Mouse (Mus musculus): ENCODE results near the gene Col4a3. TPM values are rescaled to one million over a fixed set of nuclear protein-coding genes. Genes with fewer than 3 reads are reported as not detected.

Col4a3 gene
- total RNA-seq, 2 experiments from 2014 or later: 0.34 to 0.59 TPM

- DNase-seq (ENCODE audit: extremely low spot score in 1 of 2, low spot score in 1 of 2): no peak
These were observed 18.6 kb downstream of the Col4a3 start for GRCm38 (mm10) chr1:82605347-82605746.

- DNase-seq (ENCODE audit: extremely low spot score in 1 of 2, low spot score in 1 of 2): no peak
These were observed 19.1 kb downstream of the Col4a3 start for GRCm38 (mm10) chr1:82605856-82606255.

DNA sequence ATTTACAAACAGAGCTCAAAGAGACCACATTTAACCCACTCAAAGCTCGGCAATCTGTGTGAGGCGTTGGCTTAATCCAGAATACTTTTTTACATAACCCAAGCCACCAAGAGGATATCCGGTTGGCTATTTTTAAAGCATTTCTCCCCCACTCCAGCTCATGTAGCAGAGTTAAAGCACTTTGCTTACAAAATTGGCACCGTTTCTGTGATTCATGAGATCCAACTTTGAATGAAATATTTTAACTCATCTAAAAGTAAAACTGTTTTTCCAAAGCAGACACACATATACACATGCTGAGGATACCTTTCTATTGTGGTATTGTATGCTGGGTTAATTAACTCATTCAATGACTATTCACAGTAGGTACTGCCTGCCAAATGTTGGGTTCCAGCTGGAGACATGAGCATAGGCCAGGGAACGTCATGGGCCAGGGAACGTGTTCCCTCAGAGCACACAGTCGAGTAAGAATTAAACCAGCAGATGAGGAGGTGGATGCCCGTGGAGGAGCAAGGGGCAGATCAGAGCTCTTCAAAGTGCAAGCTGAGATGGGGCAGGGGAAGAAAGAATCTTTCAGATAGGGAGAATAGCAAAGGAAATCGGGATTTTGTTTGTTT, 22.0 kb downstream of the Col4a3 start:
- DNase-seq (ENCODE audit: extremely low spot score in 1 of 2, low spot score in 1 of 2): no peak

GRCm38 (mm10) chr1:82612061-82612660, 25.4 kb downstream of the Col4a3 start:
- DNase-seq (ENCODE audit: extremely low spot score in 1 of 2, low spot score in 1 of 2): no peak

GRCm38 (mm10) chr1:82618001-82618400, 31.3 kb downstream of the Col4a3 start:
- no peak for DNase-seq (ENCODE audit: extremely low spot score in 1 of 2, low spot score in 1 of 2)

GRCm38 (mm10) chr1:82618592-82618991, 31.9 kb downstream of the Col4a3 start:
- no peak for DNase-seq (ENCODE audit: extremely low spot score in 1 of 2, low spot score in 1 of 2)

DNA sequence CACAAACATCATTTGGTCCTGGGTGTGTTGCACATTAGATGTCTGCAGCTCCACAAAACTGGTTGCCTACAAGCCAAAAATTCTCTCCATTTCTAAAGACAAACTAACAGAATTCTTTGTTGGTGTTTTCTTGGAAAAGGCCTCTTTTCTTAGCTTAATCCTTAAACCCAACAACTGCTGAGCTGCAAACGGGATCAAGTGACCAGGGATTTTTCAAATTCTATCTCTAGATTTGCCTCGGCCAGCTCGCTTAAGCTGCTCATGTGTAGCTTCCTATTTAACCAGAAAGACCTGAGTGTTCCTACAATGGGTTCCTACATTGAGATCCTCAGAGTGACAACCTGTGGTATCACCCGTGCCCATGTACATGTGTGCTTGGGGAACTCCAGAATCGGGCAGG, 33.3 kb downstream of the Col4a3 start:
- DNase-seq (ENCODE audit: extremely low spot score in 1 of 2, low spot score in 1 of 2): no peak

DNA sequence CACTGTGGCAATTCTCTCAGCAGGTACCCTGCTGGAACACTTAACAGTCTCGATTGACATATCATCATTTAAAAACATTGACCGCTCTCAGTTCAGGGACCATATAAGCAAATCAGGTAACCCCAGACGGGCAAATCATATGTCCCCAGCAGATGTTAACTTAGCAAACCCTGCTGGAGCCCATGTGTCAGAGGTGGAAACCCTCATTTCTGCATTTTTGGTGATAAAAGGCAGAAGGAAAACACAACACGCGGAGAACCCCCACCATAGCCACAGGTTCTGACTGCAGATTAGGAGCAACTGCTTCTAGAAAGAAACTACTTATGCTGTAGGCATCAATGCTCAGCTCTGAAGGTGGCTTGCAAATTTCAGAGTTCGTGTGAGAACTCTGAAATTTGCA, 38.2 kb downstream of the Col4a3 start:
- DNase-seq (ENCODE audit: extremely low spot score in 1 of 2, low spot score in 1 of 2): no peak

- no peak for DNase-seq (ENCODE audit: extremely low spot score in 1 of 2, low spot score in 1 of 2)
These were observed 38.8 kb downstream of the Col4a3 start for GRCm38 (mm10) chr1:82625474-82625873.

- no peak for DNase-seq (ENCODE audit: extremely low spot score in 1 of 2, low spot score in 1 of 2)
These were observed 40.9 kb downstream of the Col4a3 start for GRCm38 (mm10) chr1:82627652-82628051.

DNA sequence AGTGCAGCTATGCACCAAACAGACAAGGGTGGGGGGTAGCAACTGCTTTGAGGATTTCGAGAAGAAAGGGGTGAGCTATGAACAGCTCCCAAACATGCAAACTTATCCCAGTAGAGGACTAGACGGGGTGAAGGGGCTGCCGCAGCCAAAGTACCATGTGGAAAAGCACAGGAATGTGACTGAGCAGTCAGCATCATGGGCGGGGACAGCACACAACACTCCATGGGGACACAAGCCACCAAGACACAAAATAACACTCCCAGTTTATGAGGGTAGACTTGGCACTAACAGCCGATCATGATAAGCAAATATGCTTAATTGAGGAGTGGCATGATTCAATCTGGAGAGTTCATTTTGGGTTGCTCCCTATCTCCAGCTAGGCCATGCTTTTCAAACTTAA, 42.8 kb downstream of the Col4a3 start:
- DNase-seq (ENCODE audit: extremely low spot score in 1 of 2, low spot score in 1 of 2): no peak

GRCm38 (mm10) chr1:82631169-82631792, 44.6 kb downstream of the Col4a3 start:
- DNase-seq (ENCODE audit: extremely low spot score in 1 of 2, low spot score in 1 of 2): no peak

DNA sequence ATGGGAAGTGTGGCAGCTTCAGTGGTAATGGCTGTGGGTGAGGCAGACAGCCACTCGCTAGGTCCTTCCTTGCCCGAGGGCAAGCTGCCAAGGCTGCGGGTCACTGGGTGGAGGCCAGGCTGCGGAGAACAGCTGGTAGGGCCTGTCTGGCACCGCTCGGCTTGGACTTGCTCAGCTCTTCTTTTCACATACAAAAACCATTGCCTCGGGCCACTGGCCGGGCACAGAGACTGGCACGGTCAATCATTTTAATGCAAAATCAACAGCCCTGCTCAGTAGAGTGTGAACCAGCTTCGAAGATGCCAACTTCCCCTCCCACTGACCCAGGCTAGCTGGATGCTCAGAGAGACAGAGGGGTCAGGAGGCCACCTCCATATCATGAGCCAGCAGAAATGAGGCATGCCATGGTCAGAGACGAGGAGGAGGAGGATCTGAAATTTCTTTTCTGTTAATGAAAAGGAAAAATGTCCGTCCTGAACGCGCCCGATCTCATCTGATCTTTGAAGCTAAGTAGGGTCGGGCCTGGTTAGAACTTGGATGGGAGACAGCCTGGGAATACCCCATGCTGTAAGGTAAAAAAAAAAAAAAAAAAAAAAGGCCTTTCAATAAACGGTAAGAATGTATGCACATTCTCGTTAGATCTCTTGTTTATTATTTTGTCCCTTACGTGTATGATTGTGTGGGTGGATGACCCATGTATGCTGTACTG, 48.0 kb downstream of the Col4a3 start:
- DNase-seq (ENCODE audit: extremely low spot score in 1 of 2, low spot score in 1 of 2): peak; percentile 38 to 58

- DNase-seq (ENCODE audit: extremely low spot score in 1 of 2, low spot score in 1 of 2): no peak
These were observed 48.5 kb downstream of the Col4a3 start for GRCm38 (mm10) chr1:82635254-82635620.

GRCm38 (mm10) chr1:82636321-82636720, 49.6 kb downstream of the Col4a3 start:
- DNase-seq (ENCODE audit: extremely low spot score in 1 of 2, low spot score in 1 of 2): no peak

GRCm38 (mm10) chr1:82637414-82637813, 50.7 kb downstream of the Col4a3 start:
- no peak for DNase-seq (ENCODE audit: extremely low spot score in 1 of 2, low spot score in 1 of 2)

GRCm38 (mm10) chr1:82638428-82638827, 51.7 kb downstream of the Col4a3 start:
- no peak for DNase-seq (ENCODE audit: extremely low spot score in 1 of 2, low spot score in 1 of 2)

DNA sequence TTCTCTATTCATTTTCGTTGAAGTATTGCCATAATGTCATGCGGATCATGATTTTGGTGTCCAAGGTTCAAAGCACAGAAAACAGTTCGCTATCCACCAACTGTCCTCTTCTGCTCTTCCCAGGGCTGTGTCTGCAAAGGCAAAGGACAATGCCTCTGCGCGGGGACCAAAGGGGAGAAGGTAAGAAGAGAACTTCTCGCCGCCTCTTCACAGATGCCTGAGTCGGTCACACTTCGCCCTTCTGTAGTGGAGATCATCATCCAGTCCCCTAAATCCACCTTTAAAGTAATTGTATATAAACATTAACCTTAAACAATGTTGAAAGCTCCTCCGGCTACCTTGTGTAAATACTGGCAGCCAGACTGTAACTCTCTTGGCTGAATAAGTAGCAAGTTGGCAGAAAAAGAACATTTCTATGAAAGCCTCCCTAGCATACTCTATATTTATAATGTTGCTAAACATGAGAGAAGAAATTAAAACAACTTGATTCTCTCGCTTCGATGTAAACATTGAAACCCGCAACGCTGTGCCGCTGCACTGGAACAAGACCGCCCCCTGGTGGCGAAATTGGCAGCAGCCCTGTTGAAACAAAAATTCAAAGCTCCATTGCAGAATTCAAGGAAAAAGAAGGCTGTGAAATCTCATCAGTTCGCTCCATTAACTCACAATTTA, 54.7 kb downstream of the Col4a3 start:
- peak; percentile 78 to 95 for DNase-seq (ENCODE audit: extremely low spot score in 1 of 2, low spot score in 1 of 2)

DNA sequence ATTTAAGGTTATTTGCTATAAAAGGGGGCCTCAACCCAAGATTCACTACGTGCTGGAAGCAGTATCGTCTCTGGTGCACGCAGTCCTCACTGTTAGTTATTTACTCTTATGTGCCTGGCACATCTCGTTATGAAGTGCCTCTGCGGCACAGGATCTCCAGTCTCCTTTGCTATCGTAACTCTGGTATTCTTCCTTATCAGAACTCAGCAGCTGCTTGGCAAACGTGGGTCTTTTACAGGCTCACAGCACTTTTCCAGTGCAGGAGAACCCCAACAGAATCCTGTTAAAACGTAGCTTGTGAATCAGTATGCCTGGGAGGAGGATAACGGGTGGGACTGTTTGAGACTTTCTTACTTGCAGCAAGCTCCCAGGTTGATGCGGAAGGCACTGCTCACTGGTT, 61.3 kb downstream of the Col4a3 start:
- no peak for DNase-seq (ENCODE audit: extremely low spot score in 1 of 2, low spot score in 1 of 2)

- DNase-seq (ENCODE audit: extremely low spot score in 1 of 2, low spot score in 1 of 2): no peak
These were observed 64.1 kb downstream of the Col4a3 start for GRCm38 (mm10) chr1:82650868-82651267.

GRCm38 (mm10) chr1:82654046-82654445, 67.3 kb downstream of the Col4a3 start:
- DNase-seq (ENCODE audit: extremely low spot score in 1 of 2, low spot score in 1 of 2): no peak
